8 mouse cellular contexts compared by ENCODE assay signal in genomic region chr12:17661483-17661920, GRCm38 (mm10). TPM values are rescaled to one million over a fixed set of nuclear protein-coding genes. Genes with fewer than 3 reads are reported as not detected.
A peak's percentile ranks its signal among the peaks of the same experiment; 100 is the strongest.
DNase-seq lines count a peak whose midpoint lies in the region; ATAC-seq lines count a peak whose summit lies in the region.

No protein-coding gene starts in this region.

- no peak overlapping the region for H3K9ac ChIP-seq in heart, embryonic 12.5 days
- no peak overlapping the region for H3K9ac ChIP-seq in kidney, embryonic 16.5 days (replicated peaks; ENCODE audit: low read length)
- no peak overlapping the region for H3K9ac ChIP-seq in midbrain, embryonic 16.5 days (ENCODE audit: low read depth, low read length)

- H3K36me3 ChIP-seq in heart, embryonic 12.5 days, result no peaks in the 10 kb centered on the region
- no peaks in the 10 kb centered on the region for H3K36me3 ChIP-seq in kidney, embryonic 16.5 days (ENCODE audit: insufficient read depth, low read length)
- no peaks in the 10 kb centered on the region for H3K36me3 ChIP-seq in midbrain, embryonic 16.5 days (ENCODE audit: control insufficient read depth, insufficient read depth, low read length)

- peaks cover 12% of the 10 kb centered on the region for H3K4me1 ChIP-seq in heart, embryonic 12.5 days (replicated peaks)
- peaks cover 9% of the 10 kb centered on the region; the same call in 1 of the 2 replicates for H3K4me1 ChIP-seq in kidney, embryonic 16.5 days (ENCODE audit: insufficient read depth, low read length)
- no peaks in the 10 kb centered on the region for H3K4me1 ChIP-seq in midbrain, embryonic 16.5 days (ENCODE audit: control insufficient read depth, insufficient read depth, low read length)

- no peaks in the 10 kb centered on the region for H3K27me3 ChIP-seq in heart, embryonic 12.5 days (replicated peaks)
- no peaks in the 10 kb centered on the region for H3K27me3 ChIP-seq in kidney, embryonic 16.5 days (ENCODE audit: insufficient read depth, low read length)
- no peaks in the 10 kb centered on the region for H3K27me3 ChIP-seq in midbrain, embryonic 16.5 days (ENCODE audit: control insufficient read depth, insufficient read depth, low read depth, low read length)

- no peak overlapping the region for H3K4me3 ChIP-seq in heart, embryonic 12.5 days
- no peak overlapping the region for H3K4me3 ChIP-seq in kidney, embryonic 16.5 days (ENCODE audit: low read length)
- no peak overlapping the region for H3K4me3 ChIP-seq in midbrain, embryonic 16.5 days (ENCODE audit: low read depth, low read length)

- no peak overlapping the region for H3K27ac ChIP-seq in heart, embryonic 12.5 days (ENCODE audit: poor library complexity, severe bottlenecking)
- peak overlapping the region; percentile 54 for H3K27ac ChIP-seq in kidney, embryonic 16.5 days (ENCODE audit: low read length)
- no peak overlapping the region for H3K27ac ChIP-seq in midbrain, embryonic 16.5 days (ENCODE audit: low read length)

- no peaks in the 10 kb centered on the region for H3K9me3 ChIP-seq in heart, embryonic 12.5 days (replicated peaks)
- H3K9me3 ChIP-seq in kidney, embryonic 16.5 days (ENCODE audit: low read length), result peaks cover 3% of the 10 kb centered on the region; the same call in 1 of the 2 replicates
- H3K9me3 ChIP-seq in midbrain, embryonic 16.5 days (replicated peaks; ENCODE audit: control insufficient read depth, low read length, poor library complexity, severe bottlenecking), result no peaks in the 10 kb centered on the region

- ATAC-seq in heart, embryonic 12.5 days (ENCODE audit: insufficient number of reproducible peaks, low FRiP score), result peak; percentile 30; the same call in 1 of the 2 replicates
- ATAC-seq in kidney, embryonic 16.5 days (ENCODE audit: low FRiP score, low TSS enrichment), result peak; percentile 56
- ATAC-seq in midbrain, embryonic 16.5 days, result peak; percentile 62

- DNase-seq in adrenal gland, adult (ENCODE audit: inconsistent age in 2 of 2, low spot score in 1 of 2), result peak; percentile 9 to 40
- no peak for DNase-seq in adrenal gland, adult 18-20 months (ENCODE audit: low spot score in 2 of 2)
- DNase-seq in cerebellum, adult 9-10 months, result peak; percentile 64
- no peak for DNase-seq in c-Kit-positive CD71-positive TER-119-positive erythroid progenitor cells, embryonic 14.5 days (ENCODE audit: low spot score)
- no peak for DNase-seq in gastrocnemius, adult 8-10 months (ENCODE audit: low spot score in 2 of 2)

- WGBS in heart, embryonic 12.5 days, result 6% methylated on average over 4 of the region's 4 CpGs
- 2% methylated on average over 4 of the region's 4 CpGs for WGBS in kidney, embryonic 16.5 days
- WGBS in midbrain, embryonic 16.5 days, result 5% methylated on average over 4 of the region's 4 CpGs

- H3K4me2 ChIP-seq in heart, embryonic 12.5 days, result peak overlapping the region; percentile 11
- H3K4me2 ChIP-seq in kidney, embryonic 16.5 days (replicated peaks; ENCODE audit: low read depth, low read length), result 0 out of 2 replicates have a peak overlapping the region, but pooled peaks have one; percentile 8
- no peak overlapping the region for H3K4me2 ChIP-seq in midbrain, embryonic 16.5 days (ENCODE audit: low read length)

RNA-seq across cellular contexts. Expression of gene Hpcal1, which starts 29.2 kb away (rescaled TPM):
- 10 to 100 TPM; 23.2 to 25.2 TPM for total RNA-seq in adrenal gland, adult 18-20 months (2021)
- 19.9 and 22.1 TPM in 2 replicates for polyA plus RNA-seq in heart, embryonic 12.5 days (2016; fragmentation: Nextera tagmentation; extraction: Ambion mirVana)
- 59.3 and 62.0 TPM in 2 replicates for polyA plus RNA-seq in kidney, embryonic 16.5 days (2015; fragmentation: Nextera tagmentation; extraction: Ambion mirVana)
- polyA plus RNA-seq in midbrain, embryonic 16.5 days (2015; fragmentation: Nextera tagmentation; extraction: Ambion mirVana), result 97.2 and 107 TPM in 2 replicates
- 1 to 10 TPM; 3.4 to 3.9 (median 3.5) TPM for total RNA-seq in gastrocnemius, adult 8-10 months (2022)

Comparison
In these comparisons a context has a peak if more than half of its experiments do, and no peak if none do; other contexts are left out.
1. DNase-seq: peak in adrenal gland, adult (2 of 2) and cerebellum, adult 9-10 months (single experiment); none in adrenal gland, adult 18-20 months (0 of 2), c-Kit-positive CD71-positive TER-119-positive erythroid progenitor cells, embryonic 14.5 days (single experiment) and gastrocnemius, adult 8-10 months (0 of 2).
2. Peak in every context shown above with its lines, with median percentiles within 50 percentile points of each other: ATAC-seq.